Mouse (Mus musculus) cerebellum, postnatal 4 days (tissue): ENCODE measurements around the gene Tspan17.
A peak's percentile ranks its signal among the peaks of the same experiment; 100 is the strongest.

ENCODE experiments used
- DNase-seq, 2 experiments: peaks; one replicate each; pipeline ENCODE4 v3.0.0; 2022; ENCODE audit warnings: low spot score in 2 of 2, mixed read lengths in 1 of 2

Gene Tspan17

GRCm38 (mm10) chr13:54805134-54805838 lies 16.1 kb downstream of the Tspan17 start:
- DNase-seq = peak in 1 of 2 experiments; percentile 74

- DNase-seq = no peak
These were observed 17.3 kb downstream of the Tspan17 start for GRCm38 (mm10) chr13:54806434-54806976.

- DNase-seq = no peak
These were observed 18.9 kb downstream of the Tspan17 start for GRCm38 (mm10) chr13:54808067-54808466.

- DNase-seq = no peak
These were observed 22.3 kb downstream of the Tspan17 start for GRCm38 (mm10) chr13:54811476-54811875.

- DNase-seq = no peak
These were observed 24.2 kb downstream of the Tspan17 start for GRCm38 (mm10) chr13:54813381-54813780.

- DNase-seq = no peak
These were observed 29.4 kb downstream of the Tspan17 start for GRCm38 (mm10) chr13:54818399-54819254.

GRCm38 (mm10) chr13:54821106-54821505 lies 31.9 kb downstream of the Tspan17 start:
- DNase-seq = no peak

GRCm38 (mm10) chr13:54821931-54822330 lies 32.8 kb downstream of the Tspan17 start:
- no peak for DNase-seq

- DNase-seq = peak in 1 of 2 experiments; percentile 79
These were observed 35.1 kb downstream of the Tspan17 start for GRCm38 (mm10) chr13:54824111-54824931.

- DNase-seq = no peak
These were observed 38.8 kb downstream of the Tspan17 start for GRCm38 (mm10) chr13:54827992-54828391.

- DNase-seq = no peak
These were observed 39.3 kb downstream of the Tspan17 start for GRCm38 (mm10) chr13:54828508-54828907.

- no peak for DNase-seq
These were observed 40.3 kb downstream of the Tspan17 start for GRCm38 (mm10) chr13:54829450-54829849.

- peak in 1 of 2 experiments; percentile 30 for DNase-seq
These were observed 47.3 kb downstream of the Tspan17 start for GRCm38 (mm10) chr13:54836351-54837030.

GRCm38 (mm10) chr13:54837061-54837460 lies 47.9 kb downstream of the Tspan17 start:
- DNase-seq = no peak

GRCm38 (mm10) chr13:54837471-54837889 lies 48.3 kb downstream of the Tspan17 start:
- peak in 1 of 2 experiments; percentile 51 for DNase-seq

- no peak for DNase-seq
These were observed 49.4 kb downstream of the Tspan17 start for GRCm38 (mm10) chr13:54838540-54838939.

GRCm38 (mm10) chr13:54839211-54839610 lies 50.0 kb downstream of the Tspan17 start:
- DNase-seq = no peak

- no peak for DNase-seq
These were observed 55.4 kb downstream of the Tspan17 start for GRCm38 (mm10) chr13:54844579-54844978.
